17 mouse cellular contexts compared by ENCODE assay signal in genomic region chr11:106872650-106873049, GRCm38 (mm10). TPM values are rescaled to one million over a fixed set of nuclear protein-coding genes. Genes with fewer than 3 reads are reported as not detected.
DNase-seq lines count a peak whose midpoint lies in the region; ATAC-seq lines count a peak whose summit lies in the region.
"Had no signal": no experiment of that assay in that cellular context is flagged by ENCODE, and none has a peak within 500 bp of the region (broad histone marks: within the 10 kb centered on the region; RNA-seq: fewer than 3 reads in every experiment).

No protein-coding gene starts in this region.

- H3K9me3 ChIP-seq in liver, embryonic 13.5 days (replicated peaks): no peaks in the 10 kb centered on the region
- H3K9me3 ChIP-seq in midbrain, embryonic 14.5 days (ENCODE audit: control insufficient read depth, low read length): no peaks in the 10 kb centered on the region
- H3K9me3 ChIP-seq: embryonic facial prominence, embryonic 13.5 days; forebrain, embryonic 12.5 days; heart, embryonic 12.5 days; hindbrain, embryonic 10.5 days had no signal

- no peak overlapping the region for H3K9ac ChIP-seq in liver, embryonic 13.5 days
- no peak overlapping the region for H3K9ac ChIP-seq in midbrain, embryonic 14.5 days (replicated peaks; ENCODE audit: low read length)
- H3K9ac ChIP-seq: embryonic facial prominence, embryonic 13.5 days; forebrain, embryonic 12.5 days; heart, embryonic 12.5 days; hindbrain, embryonic 14.5 days had no signal

- H3K4me2 ChIP-seq in liver, embryonic 13.5 days: no peak overlapping the region
- H3K4me2 ChIP-seq in midbrain, embryonic 14.5 days (ENCODE audit: low read length): no peak overlapping the region
- H3K4me2 ChIP-seq: embryonic facial prominence, embryonic 13.5 days; forebrain, embryonic 12.5 days; heart, embryonic 12.5 days; hindbrain, embryonic 14.5 days had no signal

- H3K27ac ChIP-seq in liver, embryonic 13.5 days: no peak overlapping the region
- H3K27ac ChIP-seq in midbrain, embryonic 14.5 days (replicated peaks; ENCODE audit: low read depth, low read length): no peak overlapping the region
- H3K27ac ChIP-seq: embryonic facial prominence, embryonic 13.5 days; forebrain, embryonic 12.5 days; hindbrain, embryonic 10.5 days; hindbrain, embryonic 14.5 days had no signal

- ATAC-seq in liver, embryonic 13.5 days (ENCODE audit: low read depth): peak; percentile 69; the same call in 1 of the 2 replicates
- ATAC-seq in megakaryocyte progenitor cell, adult 5-6 weeks (replicated peaks; ENCODE audit: poor library complexity): peak; percentile 52; the same call in 1 of the 2 replicates
- no peak for ATAC-seq in midbrain, embryonic 14.5 days (ENCODE audit: low FRiP score, low TSS enrichment)
- ATAC-seq: forebrain, embryonic 16.5 days had no signal

- no peaks in the 10 kb centered on the region for H3K27me3 ChIP-seq in liver, embryonic 13.5 days
- no peaks in the 10 kb centered on the region for H3K27me3 ChIP-seq in midbrain, embryonic 14.5 days (ENCODE audit: control insufficient read depth, insufficient read depth, low read length)
- H3K27me3 ChIP-seq: embryonic facial prominence, embryonic 13.5 days; forebrain, embryonic 12.5 days; heart, embryonic 12.5 days had no signal

- DNase-seq in 416B (ENCODE audit: low read depth): peak; percentile 19
- DNase-seq in T-cell, adult 2 months (ENCODE audit: low spot score): peak; percentile 10
- peak; percentile 11 for DNase-seq in liver, embryonic 13.5 days
- DNase-seq in cerebellum, adult 18-20 months: no peak
- no peak for DNase-seq in midbrain, embryonic 14.5 days
- no peak for DNase-seq in cerebellum, adult 11 months
- DNase-seq: adrenal gland, postnatal 10 days; cerebellum, adult 9-10 months; cerebellum, postnatal 25 days; gastrocnemius, postnatal 25 days had no signal

- H3K36me3 ChIP-seq in liver, embryonic 13.5 days: peaks cover 8% of the 10 kb centered on the region
- peaks cover 12% of the 10 kb centered on the region for H3K36me3 ChIP-seq in midbrain, embryonic 14.5 days (ENCODE audit: control insufficient read depth, insufficient read depth, low read length)

- no peak overlapping the region for H3K4me3 ChIP-seq in liver, embryonic 13.5 days (replicated peaks)
- H3K4me3 ChIP-seq in midbrain, embryonic 14.5 days (replicated peaks; ENCODE audit: low read depth, low read length): no peak overlapping the region
- H3K4me3 ChIP-seq: embryonic facial prominence, embryonic 13.5 days; forebrain, embryonic 12.5 days; heart, embryonic 12.5 days; hindbrain, embryonic 10.5 days had no signal

- WGBS in liver, embryonic 13.5 days (ENCODE audit: insufficient replicate concordance): 53% methylated on average over 6 of the region's 6 CpGs
- WGBS in midbrain, embryonic 14.5 days: 92% methylated on average over 6 of the region's 6 CpGs

- H3K4me1 ChIP-seq in liver, embryonic 13.5 days (replicated peaks): peaks cover 15% of the 10 kb centered on the region
- H3K4me1 ChIP-seq in midbrain, embryonic 14.5 days (ENCODE audit: control insufficient read depth, insufficient read depth, low read length): no peaks in the 10 kb centered on the region
- H3K4me1 ChIP-seq: embryonic facial prominence, embryonic 13.5 days; forebrain, embryonic 12.5 days; hindbrain, embryonic 10.5 days had no signal

RNA-seq across cellular contexts. Expression of gene Smurf2, which starts 47.9 kb away (rescaled TPM):
- polyA plus RNA-seq in liver, embryonic 13.5 days (2015; fragmentation: Nextera tagmentation; extraction: Ambion mirVana): 2.5 and 3.0 TPM in 2 replicates
- 23.3 and 25.3 TPM in 2 replicates for total RNA-seq in megakaryocyte progenitor cell, adult 5-6 weeks (2015)
- total RNA-seq in megakaryocyte progenitor cell, adult 5-6 weeks (2017): 24.9 and 30.7 TPM in 2 replicates
- 17.5 and 24.0 TPM in 2 replicates for polyA plus RNA-seq in midbrain, embryonic 14.5 days (2014; fragmentation: Nextera tagmentation; extraction: Ambion mirVana)

Comparison
In these comparisons a context has a peak if more than half of its experiments do, and no peak if none do; other contexts are left out.
1. DNase-seq: peak in 416B (single experiment), T-cell, adult 2 months (single experiment) and liver, embryonic 13.5 days (single experiment); none in cerebellum, adult 18-20 months (0 of 2), midbrain, embryonic 14.5 days (single experiment) and cerebellum, adult 11 months (single experiment).